Mouse (Mus musculus) small intestine, adult 2 months (tissue): ENCODE results near the gene Crlf1. TPM values are rescaled to one million over a fixed set of nuclear protein-coding genes. Genes with fewer than 3 reads are reported as not detected.
A peak's percentile ranks its signal among the peaks of the same experiment; 100 is the strongest.
"Not testable (repeated sequence)": the region's sequence is repeated elsewhere in the genome, so short reads cannot be mapped to it uniquely, and the experiment has no call there.

Source experiments
- H3K27ac ChIP-seq: fragments of 200-500 bp; 2 replicates; pipeline ENCODE4 v1.5.1; 2012; ENCODE audit warnings: low read depth, low read length, control low read depth, inconsistent platforms; ENCODE audit not compliant: insufficient read depth
- H3K27me3 ChIP-seq: fragments of 200-500 bp; 2 replicates; pipeline ENCODE4 v1.6.1; 2012; ENCODE audit warnings: mild to moderate bottlenecking, moderate library complexity, low read length, inconsistent platforms; ENCODE audit not compliant: control insufficient read depth, insufficient read depth
- H3K36me3 ChIP-seq: fragments of 200-500 bp; 2 replicates; pipeline ENCODE4 v1.6.1; 2012; ENCODE audit warnings: mild to moderate bottlenecking, low read length, control low read depth, inconsistent platforms; ENCODE audit not compliant: control insufficient read depth, insufficient read depth
- H3K4me1 ChIP-seq: fragments of 200-500 bp; 2 replicates; pipeline ENCODE4 v1.6.1; 2012; ENCODE audit warnings: low read length, inconsistent platforms, mixed read lengths; ENCODE audit not compliant: control insufficient read depth, insufficient read depth, insufficient read length
- H3K4me3 ChIP-seq: fragments of 200-500 bp; 2 replicates; pipeline ENCODE4 v1.5.1; 2012; ENCODE audit warnings: low read depth, mild to moderate bottlenecking, control low read depth, inconsistent platforms, low read length, moderate library complexity
- CTCF ChIP-seq: fragments of 200-500 bp; IDR thresholded peaks from 2 replicates; pipeline ENCODE4 v1.5.1; 2012; ENCODE audit warnings: low read depth, mild to moderate bottlenecking, control low read depth, inconsistent platforms, low read length, moderate library complexity, mixed read lengths; ENCODE audit not compliant: insufficient replicate concordance, insufficient read length; ENCODE audit errors: extremely low read depth
- POLR2A ChIP-seq: fragments of 200-500 bp; IDR thresholded peaks from 2 replicates; pipeline ENCODE4 v1.6.1; 2012; ENCODE audit warnings: low read depth, mild to moderate bottlenecking, control low read depth, inconsistent platforms, low read length, moderate library complexity
- WGBS: fragments of 180-500 bp; shearing (Covaris S2); methylation state at CpG from one replicate; pipeline ENCODE4 v1.1.7; 2018; 5-methylcytosine and 5-hydroxymethylcytosine counted together
- polyA plus RNA-seq: library from polyadenylated mRNA; depleted of rRNA; stranded (reverse); fragments of >200 nt; gene quantifications from 2 replicates; pipeline ENCODE4 v1.2.3, GENCODE M21; 2012

Gene Crlf1
- polyA plus RNA-seq, 1 experiment: 2.3 TPM

DNA sequence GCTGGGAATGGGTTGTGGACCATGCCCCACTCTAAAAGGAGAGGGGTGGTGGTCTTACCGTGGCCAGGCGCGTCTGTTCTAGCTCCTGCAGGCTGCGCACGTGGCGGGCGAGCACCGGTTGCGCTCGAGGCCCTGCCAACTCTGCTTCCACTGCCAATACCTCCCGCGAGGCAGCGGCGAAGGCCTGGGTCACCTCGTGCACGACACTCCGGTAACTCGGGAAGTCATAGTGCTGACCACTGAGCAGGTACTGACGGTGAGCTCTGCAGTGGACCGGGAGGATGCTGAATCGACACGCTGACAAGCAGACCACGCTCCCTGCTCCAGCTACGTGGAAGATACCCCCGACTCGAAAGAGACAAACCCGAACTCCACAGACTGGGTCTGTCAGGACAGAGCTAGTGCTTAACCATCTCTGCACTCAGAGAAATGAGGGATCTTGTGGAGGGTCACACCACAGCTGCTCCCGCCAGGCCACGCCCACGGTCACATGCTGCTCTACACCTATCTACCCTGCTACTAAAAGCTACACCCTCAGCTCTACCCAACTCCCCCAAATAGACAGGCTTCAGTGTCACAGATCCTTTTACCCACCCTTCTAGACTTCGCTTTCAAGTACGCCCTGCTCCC, 12.9 kb downstream of the Crlf1 start:
- peaks cover 20% of the 10 kb centered on the region for H3K4me1 ChIP-seq
- H3K27ac ChIP-seq: no peak overlapping the region; the same call in 1 of the 2 replicates
- H3K4me3 ChIP-seq: peak overlapping the region; percentile 70
- TF ChIP-seq CTCF (no peak), POLR2A (no peak)
- WGBS: 35% methylated on average over 32 of the region's 32 CpGs
- no peaks in the 10 kb centered on the region for H3K27me3 ChIP-seq
- H3K36me3 ChIP-seq: peaks cover 16% of the 10 kb centered on the region

DNA sequence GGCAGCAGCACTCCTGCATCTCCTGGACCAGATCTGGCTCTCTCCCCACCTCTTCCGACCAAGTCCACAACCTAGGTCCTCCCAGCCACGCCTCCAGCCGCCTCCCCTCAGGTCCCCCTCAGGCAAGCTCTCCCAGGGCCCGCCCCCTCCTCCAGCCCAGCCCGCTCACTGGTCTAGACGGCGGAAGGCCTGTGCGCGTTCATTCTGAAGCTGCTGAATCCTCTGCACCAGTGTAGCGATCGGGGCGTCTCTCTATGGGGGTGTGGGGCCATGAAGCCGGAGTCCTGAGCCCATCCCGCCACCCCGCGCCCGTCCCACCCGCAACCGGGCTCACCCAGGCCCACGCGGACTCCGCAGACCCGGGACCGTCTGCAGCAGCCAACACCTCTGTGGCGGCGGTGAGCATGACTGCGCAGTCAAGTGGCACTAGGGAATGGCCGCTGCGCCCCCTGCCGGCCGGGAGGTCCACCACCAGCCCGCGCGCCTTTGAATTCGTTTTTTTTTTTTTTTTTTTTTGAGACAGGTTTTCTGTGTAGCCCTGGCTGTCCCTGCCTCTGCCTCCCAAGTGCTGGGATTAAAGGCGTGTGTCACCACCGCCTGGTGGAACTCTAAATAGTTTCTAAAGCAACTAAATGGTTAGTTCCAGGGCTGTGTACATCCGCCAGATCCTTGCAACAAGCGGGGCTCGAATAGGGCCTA, 13.5 kb downstream of the Crlf1 start, which contains the start of gene Rex1bd:
Gene Rex1bd (minus strand): TSS at position 425 of the 699 bp plus-strand sequence.
- Histone ChIP-seq H3K36me3 (peaks cover 16% of the 10 kb centered on the region), H3K4me1 (peaks cover 19% of the 10 kb centered on the region), H3K27me3 (no peaks in the 10 kb centered on the region), H3K27ac (no peak within 1 kb of the TSS; the same call in 1 of the 2 replicates), H3K4me3 (peak within 1 kb of the TSS; percentile 70)
- WGBS: 3% methylated on average over 40 of the region's 40 CpGs
- TF ChIP-seq CTCF (peak; percentile 78), POLR2A (peak; percentile 33; the same call in 1 of the 2 replicates)

DNA sequence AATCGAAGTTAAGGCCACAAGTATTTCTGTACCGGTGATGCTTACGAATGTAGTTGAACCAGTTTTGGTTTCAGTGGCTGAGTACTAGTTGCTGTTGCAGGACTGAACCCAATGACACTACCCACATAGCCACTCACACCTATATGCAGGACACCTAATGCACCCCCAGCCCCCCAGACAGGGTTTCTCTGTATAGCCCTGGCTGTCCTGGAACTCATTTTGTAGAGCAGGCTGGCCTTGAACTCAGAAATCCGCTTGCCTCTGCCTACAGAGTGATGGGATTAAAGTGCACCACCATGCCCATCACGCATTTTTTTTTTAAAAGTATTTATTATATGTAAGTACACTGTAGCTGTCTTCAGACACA, 14.1 kb downstream of the Crlf1 start:
- peaks cover 22% of the 10 kb centered on the region for H3K4me1 ChIP-seq
- peaks cover 16% of the 10 kb centered on the region for H3K36me3 ChIP-seq
- WGBS: 51% methylated on average over 5 of the region's 5 CpGs
- H3K27me3 ChIP-seq: no peaks in the 10 kb centered on the region
- TF ChIP-seq CTCF (no peak), POLR2A (no peak)
- H3K4me3 ChIP-seq: no peak overlapping the region
- H3K27ac ChIP-seq: no peak overlapping the region

DNA sequence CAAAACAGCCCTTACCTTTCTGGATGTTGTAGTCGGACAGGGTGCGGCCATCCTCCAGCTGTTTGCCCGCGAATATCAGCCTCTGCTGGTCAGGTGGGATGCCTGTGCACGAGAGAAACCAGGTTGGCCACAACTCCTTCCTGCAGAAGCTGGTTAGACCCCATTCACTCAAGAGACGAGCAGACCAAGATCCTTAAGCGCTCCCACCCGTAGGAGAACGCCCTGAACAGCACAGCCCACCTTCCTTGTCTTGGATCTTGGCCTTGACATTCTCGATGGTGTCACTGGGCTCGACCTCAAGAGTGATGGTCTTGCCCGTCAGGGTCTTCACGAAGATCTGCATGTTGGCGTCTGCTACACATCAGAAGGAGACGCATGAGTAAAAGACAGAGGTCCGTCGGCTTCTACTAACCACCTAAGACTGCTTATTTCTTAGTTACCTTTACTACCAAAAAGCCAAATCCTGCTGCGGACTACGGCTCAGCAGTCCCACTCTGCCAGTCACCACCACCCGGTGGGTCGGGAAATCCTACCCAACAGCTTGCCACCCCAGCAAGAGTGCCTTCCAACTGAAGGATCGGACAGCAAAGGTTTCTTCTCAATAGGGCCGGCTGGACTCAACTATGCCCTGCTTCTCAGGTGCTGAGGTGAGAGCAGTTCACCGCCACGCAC, 16.5 kb downstream of the Crlf1 start:
- Histone ChIP-seq H3K4me1 (peaks cover 26% of the 10 kb centered on the region), H3K27ac (peak overlapping the region; percentile 37; the same call in 1 of the 2 replicates), H3K36me3 (peaks cover 30% of the 10 kb centered on the region), H3K27me3 (no peaks in the 10 kb centered on the region), H3K4me3 (peak overlapping the region; percentile 91)
- no peak for TF ChIP-seq CTCF
- no peak for TF ChIP-seq POLR2A
- WGBS: 5% methylated on average over 25 of the region's 25 CpGs

DNA sequence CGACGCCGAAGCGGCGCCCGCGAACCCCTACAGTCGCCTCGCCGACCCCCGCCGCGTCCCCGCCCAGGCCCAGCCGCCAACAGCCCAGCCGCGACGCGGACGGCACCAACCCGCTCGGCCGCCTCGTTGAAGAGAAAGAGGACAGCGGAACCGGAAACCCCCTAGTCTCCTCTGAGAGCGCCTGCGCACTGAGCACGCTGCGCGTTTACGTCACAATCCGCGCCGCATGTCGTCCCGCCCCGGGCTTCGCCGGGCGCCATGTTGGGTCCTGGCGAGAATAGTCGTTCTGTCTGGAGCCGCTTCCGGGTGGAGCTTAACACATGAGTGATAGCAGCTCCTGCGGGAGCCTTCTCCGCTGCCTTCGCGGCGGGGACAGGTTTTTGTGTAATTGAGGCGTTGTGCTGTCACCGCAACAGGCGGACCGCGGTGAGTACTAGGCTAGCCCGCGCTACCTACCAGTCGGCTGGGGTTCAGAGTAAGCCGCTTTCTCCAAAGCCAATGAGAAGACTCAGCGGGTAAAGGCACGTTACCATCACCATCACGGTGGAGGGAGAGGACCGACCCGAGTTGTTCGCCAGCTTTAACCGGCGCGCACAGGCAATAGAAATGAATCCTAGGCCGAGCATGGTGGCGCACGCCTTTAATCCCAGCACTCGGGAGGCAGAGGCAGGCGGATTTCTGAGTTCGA, 17.4 kb downstream of the Crlf1 start, which contains the start of gene Uba52:
Gene Uba52 (minus strand): TSS at position 574 of the 688 bp plus-strand sequence.
- Histone ChIP-seq H3K4me3 (peak within 1 kb of the TSS; percentile 91), H3K4me1 (peaks cover 26% of the 10 kb centered on the region), H3K27ac (peak within 1 kb of the TSS; percentile 98), H3K27me3 (no peaks in the 10 kb centered on the region), H3K36me3 (peaks cover 34% of the 10 kb centered on the region)
- under 1% methylated on average over 74 of the region's 74 CpGs for WGBS
- TF ChIP-seq CTCF (no peak), POLR2A (peak; percentile 63; the same call in 1 of the 2 replicates)

DNA sequence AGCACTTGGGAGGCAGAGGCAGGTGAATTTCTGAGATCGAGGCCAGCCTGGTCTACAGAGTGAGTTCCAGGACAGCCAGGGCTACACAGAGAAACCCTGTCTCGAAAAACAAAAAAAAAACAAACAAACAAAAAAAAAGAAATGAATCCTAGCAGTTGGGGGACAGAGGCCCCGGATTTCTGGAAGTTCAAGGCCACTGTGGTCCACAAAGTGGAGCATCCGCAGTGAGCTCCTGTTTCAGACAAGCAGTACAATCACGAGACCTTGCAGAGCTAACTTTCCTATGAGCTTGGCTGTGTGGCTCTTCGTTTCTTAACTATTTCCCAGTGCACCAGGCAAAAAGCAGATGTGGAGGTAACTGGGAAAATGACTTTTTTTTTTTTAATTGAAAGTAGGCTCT, 18.2 kb downstream of the Crlf1 start:
- peaks cover 21% of the 10 kb centered on the region for H3K4me1 ChIP-seq
- H3K27ac ChIP-seq: peak overlapping the region; percentile 98
- WGBS: 30% methylated on average over 6 of the region's 6 CpGs
- H3K27me3 ChIP-seq: not testable (repeated sequence)
- H3K36me3 ChIP-seq: peaks cover 38% of the 10 kb centered on the region
- peak overlapping the region; percentile 91 for H3K4me3 ChIP-seq
